Mouse (Mus musculus) CH12.LX (cell line): ENCODE measurements at regions not wholly inside any gene's neighbourhood (a gene's known extent, or its start where the extent isn't known, plus 50 kb on each side); places are given as distances from the start of the nearest gene placed in this dataset.

Source experiments
- BHLHE40 ChIP-seq: IDR thresholded peaks from 2 replicates; pipeline ENCODE4 v1.6.1; 2011; ENCODE audit warnings: mild to moderate bottlenecking, low read depth, low read length, improper control_type of control experiment
- CTCF ChIP-seq, 2 experiments: IDR thresholded peaks in 1 of 2; conservative IDR thresholded peaks in 1 of 2; 2 replicates each; pipeline ENCODE4 v1.5.1; 2011 to 2012; ENCODE audit warnings: low read depth in 2 of 2, low read length in 2 of 2, improper control_type of control experiment in 1 of 2, inconsistent platforms in 1 of 2, mild to moderate bottlenecking in 1 of 2, moderate library complexity in 1 of 2
- E2F4 ChIP-seq: IDR thresholded peaks from 2 replicates; pipeline ENCODE4 v1.6.1; 2011; ENCODE audit warnings: low read depth, low read length, improper control_type of control experiment; ENCODE audit not compliant: insufficient replicate concordance
- EP300 ChIP-seq: IDR thresholded peaks from 2 replicates; pipeline ENCODE4 v1.6.1; 2011; ENCODE audit warnings: low read length, improper control_type of control experiment
- HCFC1 ChIP-seq: IDR thresholded peaks from 2 replicates; pipeline ENCODE4 v1.6.1; 2012; ENCODE audit warnings: low read depth, mild to moderate bottlenecking, inconsistent platforms, low read length, improper control_type of control experiment
- JUND ChIP-seq: conservative IDR thresholded peaks from 2 replicates; pipeline ENCODE4 v1.6.1; 2011; ENCODE audit warnings: low read depth, low read length, improper control_type of control experiment
- POLR2A ChIP-seq: IDR thresholded peaks from 2 replicates; pipeline ENCODE4 v1.6.1; 2011; ENCODE audit warnings: low read depth, mild to moderate bottlenecking, improper control_type of control experiment, low read length
- POLR2AphosphoS2 ChIP-seq: IDR thresholded peaks from 2 replicates; pipeline ENCODE4 v1.6.1; 2011; ENCODE audit warnings: low read depth, low read length, improper control_type of control experiment
- ZMIZ1 ChIP-seq: IDR thresholded peaks from 2 replicates; pipeline ENCODE4 v1.6.1; 2012; ENCODE audit warnings: low read depth, mild to moderate bottlenecking, inconsistent platforms, low read length, improper control_type of control experiment

DNA sequence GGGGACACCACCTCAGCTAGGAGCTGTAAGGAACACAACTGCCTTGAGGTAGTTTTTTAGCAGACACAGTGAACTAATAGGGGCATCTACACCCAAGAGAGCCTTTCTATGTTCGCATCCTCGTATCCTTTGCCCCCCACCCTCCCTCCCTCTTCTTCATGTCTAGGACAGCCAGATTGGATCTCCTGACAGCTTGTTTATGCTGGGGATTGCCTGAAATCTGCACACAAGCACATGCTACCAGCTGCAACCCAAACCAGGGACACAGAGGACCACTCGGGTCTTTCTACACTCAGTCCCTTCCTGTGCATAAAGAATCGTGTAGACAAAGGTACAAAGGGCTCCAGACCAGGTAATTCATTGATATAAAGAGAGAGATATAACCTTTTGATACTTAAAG is 159.3 kb downstream of the Gipc2 start:
- TF ChIP-seq CTCF (conservative IDR thresholded peaks at IDR 0.05 in 1 of 2, IDR thresholded peaks at IDR 0.05 in 1 of 2; ENCODE audit: low read depth in 2 of 2, low read length in 2 of 2) (no peak), BHLHE40 (no peak), ZMIZ1 (no peak), JUND (no peak), EP300 (no peak), POLR2A (no peak), HCFC1 (no peak), E2F4 (no peak), POLR2AphosphoS2 (no peak)
